Mouse (Mus musculus): ENCODE measurements around the gene Spink8. TPM values are rescaled to one million over a fixed set of nuclear protein-coding genes. Genes with fewer than 3 reads are reported as not detected.

The Spink8 gene
- total and polyA plus RNA-seq, 3 experiments: not detected

DNA sequence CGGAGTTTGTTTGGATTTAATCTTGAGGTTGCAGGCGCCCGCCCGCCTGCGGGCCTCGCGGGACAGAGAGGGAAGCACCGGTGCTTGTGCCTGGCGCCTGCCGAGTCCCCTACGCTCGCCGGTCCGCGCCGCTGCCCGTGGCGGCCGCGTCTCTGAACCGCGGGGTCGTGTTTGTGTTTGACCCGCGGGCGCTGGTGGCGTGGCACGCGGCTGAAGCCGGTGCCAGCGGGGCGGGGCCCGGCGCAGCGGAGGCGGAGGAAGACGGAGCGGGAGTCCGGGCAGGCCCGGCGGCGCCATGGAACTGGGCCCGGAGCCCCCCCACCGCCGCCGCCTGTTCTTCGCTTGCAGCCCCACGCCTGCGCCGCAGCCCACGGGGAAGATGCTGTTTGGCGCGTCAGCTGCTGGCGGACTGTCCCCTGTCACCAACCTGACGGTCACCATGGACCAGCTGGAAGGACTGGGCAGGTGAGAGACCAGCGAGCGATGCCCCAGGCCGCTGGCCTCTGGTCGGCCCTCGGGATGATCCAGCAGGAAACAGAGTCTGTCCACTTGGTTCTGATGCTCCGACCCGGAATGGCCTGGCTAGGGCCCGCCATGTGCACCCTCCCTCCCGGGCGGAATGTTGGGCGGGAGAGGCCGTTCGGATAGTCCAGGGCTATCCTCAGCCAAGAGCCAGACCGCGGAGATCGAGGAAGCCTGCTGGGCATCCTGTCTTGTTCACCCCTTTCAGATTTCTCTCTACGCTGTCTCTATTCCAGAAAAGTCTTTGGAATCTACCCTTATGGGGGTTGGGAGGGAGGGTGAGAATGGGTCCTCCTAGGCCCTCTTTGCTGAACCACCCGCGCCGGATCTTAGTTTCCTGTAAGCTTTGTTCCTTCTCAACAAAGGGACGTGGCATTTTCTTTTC, 63.9 kb downstream of the Spink8 start:
- DNase-seq (ENCODE audit: low read depth, low spot score): peak; percentile 60
- Histone ChIP-seq H3K27ac (ENCODE audit: control insufficient read depth, low read depth, low read length) (peak overlapping the region; percentile 99), H3K79me2 (ENCODE audit: control insufficient read depth, insufficient read depth, low read length, poor library complexity) (peaks cover 43% of the 10 kb centered on the region), H3K36me3 (ENCODE audit: control insufficient read depth in 1 of 2, insufficient read depth in 2 of 2, low read length in 2 of 2) (peaks cover 28 to 45% of the 10 kb centered on the region in 2 experiments), H3K4me3 (ENCODE audit: control insufficient read depth in 1 of 2, insufficient read depth in 1 of 2, low read depth in 2 of 2, low read length in 2 of 2) (peak overlapping the region; percentile 92 to 97), H3K9ac (ENCODE audit: control insufficient read depth, low read depth, low read length, poor library complexity, severe bottlenecking) (peak overlapping the region; percentile 95), H3K9me3 (replicated peaks; ENCODE audit: insufficient read depth, low read length) (no peaks in the 10 kb centered on the region), H3K4me1 (ENCODE audit: control insufficient read depth in 1 of 2, insufficient read depth in 2 of 2, low read length in 2 of 2) (peaks cover 10 to 15% of the 10 kb centered on the region in 2 experiments), H3K27me3 (ENCODE audit: control insufficient read depth in 1 of 2, insufficient read depth in 2 of 2, low read length in 2 of 2) (no peaks in the 10 kb centered on the region)
- TF ChIP-seq POLR2AphosphoS2 (IDR thresholded peaks at IDR 0.05; ENCODE audit: low read length) (0 out of 2 replicates have a peak, but pooled peaks have one; percentile 1), MAX (IDR thresholded peaks at IDR 0.05; ENCODE audit: low read length) (peak; percentile 12; the same call in 1 of the 2 replicates), SMC3 (IDR thresholded peaks at IDR 0.05; ENCODE audit: low read depth, low read length) (no peak), CTCF (IDR thresholded peaks at IDR 0.05 in 2 of 3, conservative IDR thresholded peaks at IDR 0.05 in 1 of 3; ENCODE audit: control insufficient read depth in 1 of 3, insufficient read depth in 1 of 3, low read depth in 2 of 3, low read length in 3 of 3, poor library complexity in 1 of 3, severe bottlenecking in 1 of 3) (no peak), ETS1 (IDR thresholded peaks at IDR 0.05; ENCODE audit: low read depth, low read length) (no peak), GATA1 (IDR thresholded peaks at IDR 0.05; ENCODE audit: low read depth, low read length) (no peak), TCF12 (IDR thresholded peaks at IDR 0.05; ENCODE audit: low read depth, low read length) (no peak), JUND (IDR thresholded peaks at IDR 0.05; ENCODE audit: low read depth, low read length) (no peak), POLR2AphosphoS5 (IDR thresholded peaks at IDR 0.05; ENCODE audit: borderline replicate concordance, low read depth, low read length) (no peak), HCFC1 (IDR thresholded peaks at IDR 0.05; ENCODE audit: low read depth, low read length) (no peak; the same call in 1 of the 2 replicates), CHD2 (IDR thresholded peaks at IDR 0.05; ENCODE audit: low read length) (no peak), MAFK (IDR thresholded peaks at IDR 0.05; ENCODE audit: borderline replicate concordance, low read depth, low read length) (no peak), MEF2A (IDR thresholded peaks at IDR 0.05; ENCODE audit: extremely low read depth, insufficient replicate concordance, low read depth, low read length, poor library complexity, severe bottlenecking) (no peak), USF1 (IDR thresholded peaks at IDR 0.05; ENCODE audit: low read depth, low read length) (no peak), ZNF384 (IDR thresholded peaks at IDR 0.05; ENCODE audit: low read depth, low read length) (no peak), MXI1 (IDR thresholded peaks at IDR 0.05; ENCODE audit: low read depth, low read length) (no peak; the same call in 1 of the 2 replicates), TBP (IDR thresholded peaks at IDR 0.05; ENCODE audit: low read depth, low read length) (no peak), SIN3A (IDR thresholded peaks at IDR 0.05; ENCODE audit: low read length) (no peak; the same call in 1 of the 2 replicates), ZMIZ1 (IDR thresholded peaks at IDR 0.05; ENCODE audit: low read depth, low read length) (no peak), NELFE (IDR thresholded peaks at IDR 0.05; ENCODE audit: low read depth, low read length) (no peak), E2F4 (IDR thresholded peaks at IDR 0.05; ENCODE audit: borderline replicate concordance, low read depth, low read length) (no peak), RCOR1 (IDR thresholded peaks at IDR 0.05; ENCODE audit: low read depth, low read length) (no peak), NRF1 (IDR thresholded peaks at IDR 0.05; ENCODE audit: insufficient read depth, low read depth, low read length, poor library complexity, severe bottlenecking) (peak; percentile 43; the same call in 1 of the 2 replicates), ZC3H11A (IDR thresholded peaks at IDR 0.05; ENCODE audit: low read depth, low read length) (no peak), BHLHE40 (IDR thresholded peaks at IDR 0.05; ENCODE audit: borderline replicate concordance, low read depth, low read length) (no peak), GABPA (IDR thresholded peaks at IDR 0.05; ENCODE audit: low read depth, low read length) (no peak), KAT2A (conservative IDR thresholded peaks at IDR 0.05; ENCODE audit: low read depth, low read length) (0 out of 2 replicates have a peak, but pooled peaks have one; percentile 1), ELF1 (IDR thresholded peaks at IDR 0.05; ENCODE audit: low read depth, low read length) (no peak), CHD1 (IDR thresholded peaks at IDR 0.05; ENCODE audit: low read depth, low read length) (no peak), POLR2A (IDR thresholded peaks at IDR 0.05; ENCODE audit: control insufficient read depth in 1 of 2, insufficient read depth in 1 of 2, low read depth in 1 of 2, low read length in 2 of 2, poor library complexity in 1 of 2) (peak in 1 of 2 experiments; percentile 16; a peak in 1 of 4 replicates), RAD21 (IDR thresholded peaks at IDR 0.05; ENCODE audit: low read depth, low read length) (no peak), MYB (IDR thresholded peaks at IDR 0.05; ENCODE audit: low read depth, low read length) (no peak), MYC (IDR thresholded peaks at IDR 0.05; ENCODE audit: low read depth, low read length) (peak; percentile 24; the same call in 1 of the 2 replicates), MAZ (IDR thresholded peaks at IDR 0.05; ENCODE audit: low read depth, low read length) (no peak), TAL1 (IDR thresholded peaks at IDR 0.05; ENCODE audit: low read length) (peak; percentile 11; the same call in 1 of the 2 replicates), ZKSCAN1 (IDR thresholded peaks at IDR 0.05; ENCODE audit: low read depth, low read length) (no peak)

Measured in MEL (cell line).